Mouse (Mus musculus) retina, adult 2 months (tissue): ENCODE measurements at regions not wholly inside any gene's neighbourhood (a gene's known extent, or its start where the extent isn't known, plus 50 kb on each side); places are given as distances from the start of the nearest gene placed in this dataset.
A peak's percentile ranks its signal among the peaks of the same experiment; 100 is the strongest.

Experiments used
- DNase-seq: peaks from one replicate; pipeline ENCODE4 v3.0.0-alpha.2; 2012; ENCODE audit warnings: low read depth, low spot score

DNA sequence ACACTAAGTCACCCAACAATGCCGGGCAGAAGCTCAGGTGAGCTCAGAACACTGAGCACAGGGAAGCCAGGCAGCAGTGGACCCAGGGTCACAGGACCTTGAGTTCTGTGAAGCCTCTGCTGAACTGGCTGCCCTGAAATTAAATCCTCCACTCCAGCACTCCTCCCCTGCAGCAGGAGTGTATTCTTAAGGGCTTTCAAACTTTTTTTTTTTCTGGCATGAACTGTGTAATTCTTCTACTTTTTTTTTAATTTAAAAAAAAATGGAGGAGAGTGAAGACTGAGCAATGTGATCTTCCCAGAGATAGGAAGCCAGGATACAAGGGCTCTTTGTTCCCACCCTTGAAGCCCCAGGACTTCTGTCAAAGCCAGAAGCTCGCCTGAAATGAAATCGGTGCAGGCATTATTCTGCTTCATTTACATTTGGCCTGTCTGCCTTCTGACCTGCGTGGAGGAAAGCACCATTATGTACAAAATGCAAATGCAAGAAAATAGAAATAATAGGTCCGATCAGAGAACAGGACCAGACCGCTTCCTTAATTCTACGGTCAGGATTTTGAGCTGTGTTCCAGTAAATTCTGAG lies 331.3 kb upstream of the Mki67 start:
- no peak for DNase-seq

GRCm38 (mm10) chr7:136048925-136049586 lies 332.9 kb upstream of the Mki67 start:
- DNase-seq, result no peak

- DNase-seq, result no peak
These were observed 333.4 kb upstream of the Mki67 start for GRCm38 (mm10) chr7:136049587-136049930.

- DNase-seq, result no peak
These were observed 334.0 kb upstream of the Mki67 start for GRCm38 (mm10) chr7:136050116-136050515.

DNA sequence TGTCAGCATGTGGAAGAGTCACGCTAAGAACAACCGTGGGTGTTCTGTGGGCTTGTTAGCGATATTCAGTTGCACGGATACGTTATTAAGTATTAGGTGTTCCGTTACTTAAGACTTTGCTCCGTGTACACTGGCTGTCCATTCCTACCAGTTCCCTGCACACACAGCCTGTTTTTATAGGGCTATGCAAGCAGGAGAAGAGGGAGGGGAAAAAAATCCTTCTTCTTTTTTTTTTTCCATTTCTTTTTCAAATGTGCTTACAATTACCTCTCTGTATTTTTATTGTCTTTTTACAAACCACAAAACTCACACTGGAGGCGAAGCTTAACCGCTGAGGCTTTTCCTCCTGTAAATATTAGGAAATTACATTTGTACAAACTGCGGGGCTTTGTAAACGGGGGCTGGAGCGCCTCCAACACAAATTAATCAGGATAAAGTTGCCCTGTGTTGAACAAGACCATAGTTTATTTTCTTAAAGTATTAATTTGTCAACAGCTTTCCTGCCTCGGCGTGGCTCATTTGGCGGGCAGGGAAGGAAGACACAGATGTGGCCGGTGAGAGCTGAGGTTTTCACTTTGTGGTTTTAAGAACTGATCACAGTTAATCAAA lies 340.8 kb upstream of the Mki67 start:
- no peak for DNase-seq

GRCm38 (mm10) chr7:136058319-136058718 lies 342.2 kb upstream of the Mki67 start:
- no peak for DNase-seq

- DNase-seq, result no peak
These were observed 342.9 kb upstream of the Mki67 start for GRCm38 (mm10) chr7:136058751-136059681.

GRCm38 (mm10) chr7:136059896-136060295 lies 343.7 kb upstream of the Mki67 start:
- no peak for DNase-seq

DNA sequence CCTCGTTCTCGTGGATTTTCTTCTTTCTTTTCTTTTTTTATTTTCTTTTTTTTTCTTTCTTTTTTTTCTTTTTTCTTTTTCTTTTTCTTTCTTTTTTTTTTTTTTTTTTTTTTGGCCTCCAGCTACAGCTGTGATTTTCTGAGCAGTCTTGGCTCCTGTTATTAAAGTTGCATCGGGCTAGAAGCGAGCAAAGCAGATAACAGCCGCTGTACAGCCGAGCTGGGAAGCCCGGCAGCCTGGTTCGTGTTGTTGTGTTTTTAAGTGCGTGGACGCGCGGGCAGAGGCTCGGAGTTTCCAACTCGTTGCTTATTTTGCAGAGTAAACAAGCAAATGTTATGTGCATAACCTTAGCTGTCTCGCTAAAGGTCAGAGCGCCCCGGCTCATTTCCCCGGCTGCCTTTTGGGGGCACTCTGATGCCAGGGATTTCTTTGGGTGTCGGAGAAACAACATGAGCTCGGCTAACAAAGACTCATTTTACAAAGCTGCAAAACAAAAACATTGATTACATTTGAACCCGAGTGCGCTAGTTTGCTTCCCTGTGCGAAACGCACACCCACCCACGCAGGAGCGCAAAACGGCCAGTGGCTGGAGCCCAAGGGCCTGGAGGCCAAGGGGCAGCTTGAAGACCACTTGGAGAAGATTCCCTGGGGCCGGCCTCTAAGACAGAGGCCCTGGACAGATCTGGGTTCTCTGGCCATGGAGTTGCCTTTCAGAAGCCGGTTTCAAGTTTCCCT lies 344.3 kb upstream of the Mki67 start:
- DNase-seq, result peak; percentile 28

- DNase-seq, result no peak
These were observed 346.5 kb upstream of the Mki67 start for GRCm38 (mm10) chr7:136062658-136063057.

DNA sequence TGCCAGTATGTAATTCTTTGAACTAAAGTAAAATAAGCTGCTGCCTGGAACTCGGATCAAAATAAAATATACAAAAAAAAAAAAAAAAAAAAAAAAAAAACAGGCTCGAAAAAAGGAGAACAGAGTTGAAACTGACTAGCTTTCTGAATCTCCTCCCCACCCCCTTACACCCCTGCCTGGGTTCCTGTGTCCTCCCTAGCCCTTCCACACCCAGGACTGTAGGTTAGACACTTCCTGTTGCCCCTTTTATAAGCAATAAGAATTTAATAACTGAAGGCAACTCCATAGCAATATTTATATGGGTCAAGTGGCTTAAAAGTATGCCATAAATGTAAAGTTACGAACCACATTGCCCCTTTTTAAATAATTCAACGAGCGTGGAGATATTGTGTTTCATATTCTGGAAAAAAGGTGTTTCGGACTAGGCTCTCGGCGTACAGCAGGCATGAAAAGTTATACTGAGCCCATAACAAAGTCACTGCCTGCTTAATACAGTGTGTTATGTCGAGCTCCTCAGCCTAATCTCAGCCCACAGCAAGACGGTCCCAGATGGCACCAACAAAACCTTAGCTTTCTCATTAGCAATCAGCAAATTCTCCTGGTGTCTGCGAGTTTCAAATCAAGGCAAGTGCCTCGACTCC lies 349.0 kb upstream of the Mki67 start:
- DNase-seq, result no peak

GRCm38 (mm10) chr7:136065679-136066055 lies 349.5 kb upstream of the Mki67 start:
- no peak for DNase-seq

- no peak for DNase-seq
These were observed 354.7 kb upstream of the Mki67 start for GRCm38 (mm10) chr7:136070881-136071280.

GRCm38 (mm10) chr7:136071331-136071730 lies 355.2 kb upstream of the Mki67 start:
- DNase-seq, result no peak

DNA sequence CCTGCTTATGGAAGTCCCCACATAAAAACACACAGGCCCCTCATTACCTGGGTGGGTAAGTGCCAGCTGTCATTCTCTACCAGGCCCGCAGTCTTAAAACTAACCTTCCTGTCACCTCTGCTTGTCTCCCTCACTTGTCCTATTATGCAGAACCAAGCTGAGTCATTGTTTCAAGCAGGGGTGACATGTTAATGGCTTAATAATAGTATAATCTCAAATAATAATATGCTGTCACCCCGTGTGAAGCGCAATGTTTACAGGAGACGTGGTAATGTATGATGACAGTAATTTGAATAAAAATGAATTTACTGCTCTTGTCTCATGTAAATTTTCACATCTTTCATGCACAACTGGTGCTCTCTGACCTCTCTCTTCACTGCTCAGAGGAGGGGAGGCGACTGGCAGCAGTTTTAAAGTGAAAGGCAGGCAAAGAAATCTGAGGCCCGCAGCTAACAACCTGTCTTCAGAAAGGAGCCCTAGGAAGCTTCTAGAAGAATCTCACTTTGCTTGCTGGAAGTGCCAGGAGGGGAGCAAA lies 357.2 kb upstream of the Mki67 start:
- DNase-seq, result no peak

- DNase-seq, result no peak
These were observed 357.9 kb upstream of the Mki67 start for GRCm38 (mm10) chr7:136074043-136074442.

DNA sequence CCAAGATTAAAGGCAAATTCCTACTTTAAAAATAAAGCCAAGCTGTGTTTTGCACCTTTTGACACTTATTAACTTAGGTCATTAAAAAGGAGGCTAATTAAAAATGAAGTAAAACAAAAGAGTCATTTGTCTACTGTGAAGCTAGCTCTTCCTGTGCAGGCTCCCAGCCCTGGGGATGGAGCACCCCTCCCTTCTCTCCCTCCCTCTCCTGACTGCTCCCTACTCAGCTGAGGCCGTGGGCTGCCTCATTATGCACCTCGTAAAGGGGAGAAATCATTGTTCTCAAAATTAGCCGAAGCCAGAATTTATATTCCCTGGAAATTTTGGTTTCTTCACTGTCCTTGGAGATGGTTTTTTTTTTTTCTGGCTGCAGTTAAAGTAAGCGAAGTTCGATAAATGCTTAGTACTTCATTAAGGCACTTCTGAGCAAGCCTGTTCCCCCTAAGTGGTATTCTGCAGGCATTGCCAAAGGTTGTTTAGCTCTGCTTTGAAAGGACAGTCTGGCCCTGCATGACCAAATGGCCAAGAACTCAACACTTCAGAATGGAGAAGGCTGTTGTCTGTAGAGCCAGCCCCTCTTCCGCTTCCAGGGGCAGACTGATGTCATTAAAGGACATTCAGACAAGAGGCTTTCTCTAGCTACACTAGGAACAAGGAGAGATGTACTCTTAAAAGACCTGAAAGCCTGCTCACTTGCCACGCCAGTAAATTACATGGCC lies 365.5 kb upstream of the Mki67 start:
- no peak for DNase-seq

DNA sequence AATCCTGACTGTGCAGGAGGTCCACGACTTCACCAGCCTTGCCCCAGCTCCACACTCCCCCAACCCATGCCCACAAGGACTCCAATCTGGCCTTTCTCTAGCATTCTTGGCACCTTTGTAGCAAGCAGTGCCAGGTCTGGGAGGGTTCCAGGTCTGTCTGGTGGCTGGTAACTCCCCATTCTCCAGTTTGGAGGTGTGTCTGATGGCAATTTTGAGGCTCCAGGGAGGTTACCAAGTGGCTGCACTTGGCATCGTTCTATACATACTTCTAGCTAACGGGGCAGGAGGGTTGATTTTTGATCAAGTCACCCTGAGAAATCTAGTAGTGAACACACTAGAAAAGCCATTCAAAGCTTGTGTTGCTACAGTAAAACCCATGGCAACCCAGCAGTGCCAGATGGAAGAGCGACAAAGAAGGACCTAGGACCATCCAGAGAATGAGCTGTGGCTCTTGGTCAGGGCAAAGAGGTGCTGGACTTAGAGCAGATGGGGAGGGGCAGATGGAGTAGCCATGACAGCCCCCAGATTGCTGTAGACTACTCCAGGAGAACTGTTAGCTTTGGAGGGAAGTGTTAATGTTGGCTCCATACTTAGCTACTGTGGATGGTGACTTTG lies 366.2 kb upstream of the Mki67 start:
- DNase-seq, result no peak

GRCm38 (mm10) chr7:136083005-136083404 lies 366.8 kb upstream of the Mki67 start:
- no peak for DNase-seq
